Mouse (Mus musculus): ENCODE results near the gene Kifap3.

- TF ChIP-seq EP300 (optimal IDR thresholded peaks at IDR 0.05) (no peak), CTCF (IDR thresholded peaks at IDR 0.05; ENCODE audit: low read depth) (peak; percentile 85)
Observed at GRCm38 (mm10) chr1:163910343-163910742, 131.0 kb downstream of the Kifap3 start.

Measured in stomach, postnatal 0 days (tissue).